In the genomic region with DNA sequence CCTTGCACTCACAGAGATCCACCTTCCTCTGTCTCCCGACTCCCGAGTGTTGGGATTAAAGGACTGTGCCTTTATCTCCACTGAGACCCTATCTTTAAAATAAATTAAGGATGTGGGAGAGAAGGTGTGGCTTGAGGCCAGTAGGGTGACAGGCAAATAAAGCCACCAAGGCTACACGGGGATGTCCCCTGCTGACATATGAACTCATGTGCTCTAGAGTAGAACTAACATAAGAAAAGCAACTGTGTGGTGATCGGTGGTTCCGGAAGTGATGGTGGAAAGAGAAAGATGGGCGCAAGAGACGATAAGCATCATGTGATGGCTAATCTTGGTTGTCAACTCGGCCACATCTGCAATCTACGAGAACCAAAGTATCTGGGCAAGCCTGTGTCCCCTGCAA, we compare ENCODE assay signal across 7 mouse cellular contexts. TPM values are rescaled to one million over a fixed set of nuclear protein-coding genes. Genes with fewer than 3 reads are reported as not detected.
DNase-seq lines count a peak whose midpoint lies in the region; ATAC-seq lines count a peak whose summit lies in the region.

No protein-coding gene starts in this region.

- H3K36me3 ChIP-seq in lung, embryonic 16.5 days (ENCODE audit: control insufficient read depth, insufficient read depth, low read length) = peaks cover 9% of the 10 kb centered on the region; the same call in 1 of the 2 replicates
- H3K36me3 ChIP-seq in forebrain, embryonic 15.5 days = peaks cover 7% of the 10 kb centered on the region; the same call in 1 of the 2 replicates
- peaks cover 20% of the 10 kb centered on the region for H3K36me3 ChIP-seq in liver, embryonic 13.5 days
- H3K36me3 ChIP-seq in stomach, embryonic 15.5 days = peaks cover 13% of the 10 kb centered on the region; the same call in 1 of the 2 replicates

- WGBS in lung, embryonic 16.5 days = 71% methylated on average over 9 of the region's 9 CpGs
- WGBS in forebrain, embryonic 15.5 days = 75% methylated on average over 9 of the region's 9 CpGs
- 59% methylated on average over 9 of the region's 9 CpGs for WGBS in liver, embryonic 13.5 days (ENCODE audit: insufficient replicate concordance)
- 68% methylated on average over 9 of the region's 9 CpGs for WGBS in stomach, embryonic 15.5 days

- H3K9me3 ChIP-seq in lung, embryonic 16.5 days (ENCODE audit: control insufficient read depth, low read length) = no peaks in the 10 kb centered on the region
- no peaks in the 10 kb centered on the region for H3K9me3 ChIP-seq in forebrain, embryonic 15.5 days
- H3K9me3 ChIP-seq in liver, embryonic 13.5 days (replicated peaks) = no peaks in the 10 kb centered on the region
- no peaks in the 10 kb centered on the region for H3K9me3 ChIP-seq in stomach, embryonic 15.5 days

- no peak overlapping the region; the same call in 1 of the 2 replicates for H3K4me3 ChIP-seq in lung, embryonic 16.5 days (ENCODE audit: low read length)
- peak overlapping the region; percentile 53; the same call in 1 of the 2 replicates for H3K4me3 ChIP-seq in forebrain, embryonic 15.5 days
- no peak overlapping the region; the same call in 1 of the 2 replicates for H3K4me3 ChIP-seq in liver, embryonic 13.5 days (replicated peaks)
- H3K4me3 ChIP-seq in stomach, embryonic 15.5 days (replicated peaks) = no peak overlapping the region

- no peaks in the 10 kb centered on the region for H3K27me3 ChIP-seq in lung, embryonic 16.5 days (ENCODE audit: control insufficient read depth, insufficient read depth, low read depth, low read length)
- H3K27me3 ChIP-seq in forebrain, embryonic 15.5 days = no peaks in the 10 kb centered on the region
- no peaks in the 10 kb centered on the region for H3K27me3 ChIP-seq in liver, embryonic 13.5 days
- no peaks in the 10 kb centered on the region for H3K27me3 ChIP-seq in stomach, embryonic 15.5 days (replicated peaks)

- no peak overlapping the region for H3K27ac ChIP-seq in lung, embryonic 16.5 days (ENCODE audit: low read length)
- H3K27ac ChIP-seq in forebrain, embryonic 15.5 days (replicated peaks) = no peak overlapping the region
- no peak overlapping the region; the same call in 1 of the 2 replicates for H3K27ac ChIP-seq in liver, embryonic 13.5 days
- H3K27ac ChIP-seq in stomach, embryonic 15.5 days = no peak overlapping the region

- no peak for DNase-seq in lung, postnatal 14 days
- DNase-seq in liver, embryonic 13.5 days = no peak
- DNase-seq in gastrocnemius, adult 8-10 months (ENCODE audit: low spot score in 2 of 2) = no peak
- DNase-seq in right cerebral cortex, postnatal 25 days = no peak

- ATAC-seq in lung, embryonic 16.5 days (ENCODE audit: low read depth) = no peak
- ATAC-seq in forebrain, embryonic 15.5 days (replicated peaks) = peak; percentile 18; the same call in 1 of the 2 replicates
- ATAC-seq in liver, embryonic 13.5 days (ENCODE audit: low read depth) = no peak
- ATAC-seq in stomach, embryonic 15.5 days (ENCODE audit: insufficient read depth, low FRiP score, low read depth) = no peak

- H3K9ac ChIP-seq in lung, embryonic 16.5 days (ENCODE audit: low read length) = no peak overlapping the region
- 0 out of 2 replicates have a peak overlapping the region, but pooled peaks have one; percentile 52 for H3K9ac ChIP-seq in forebrain, embryonic 15.5 days (replicated peaks)
- no peak overlapping the region for H3K9ac ChIP-seq in liver, embryonic 13.5 days
- no peak overlapping the region for H3K9ac ChIP-seq in stomach, embryonic 15.5 days

- H3K4me2 ChIP-seq in lung, embryonic 16.5 days (ENCODE audit: low read depth, low read length) = peak overlapping the region; percentile 74
- H3K4me2 ChIP-seq in forebrain, embryonic 15.5 days (replicated peaks) = peak overlapping the region; percentile 83
- H3K4me2 ChIP-seq in liver, embryonic 13.5 days = peak overlapping the region; percentile 85
- H3K4me2 ChIP-seq in stomach, embryonic 15.5 days = peak overlapping the region; percentile 89

- no peaks in the 10 kb centered on the region for H3K4me1 ChIP-seq in lung, embryonic 16.5 days (replicated peaks; ENCODE audit: control insufficient read depth, insufficient read depth, low read length)
- H3K4me1 ChIP-seq in forebrain, embryonic 15.5 days = peaks cover 11% of the 10 kb centered on the region
- H3K4me1 ChIP-seq in liver, embryonic 13.5 days (replicated peaks) = peaks cover 12% of the 10 kb centered on the region
- peaks cover 6% of the 10 kb centered on the region; the same call in 1 of the 2 replicates for H3K4me1 ChIP-seq in stomach, embryonic 15.5 days

RNA-seq across cellular contexts. Expression of gene Cmtm6, which starts 21.4 kb away (rescaled TPM):
- 67.0 and 67.8 TPM in 2 replicates for polyA plus RNA-seq in lung, embryonic 16.5 days (2015; fragmentation: Nextera tagmentation; extraction: Ambion mirVana)
- 24.7 and 26.5 TPM in 2 replicates for polyA plus RNA-seq in forebrain, embryonic 15.5 days (2015; fragmentation: Nextera tagmentation; extraction: Ambion mirVana)
- polyA plus RNA-seq in liver, embryonic 13.5 days (2015; fragmentation: Nextera tagmentation; extraction: Ambion mirVana) = 21.9 and 27.0 TPM in 2 replicates
- 58.7 and 60.9 TPM in 2 replicates for polyA plus RNA-seq in stomach, embryonic 15.5 days (2015; fragmentation: Nextera tagmentation; extraction: Ambion mirVana)
- total RNA-seq in gastrocnemius, adult 8-10 months (2022) = 1 to 10 TPM; 4.1 to 5.2 (median 4.5) TPM

RNA-seq across cellular contexts. Expression of gene Cmtm7, which starts 29.3 kb away (rescaled TPM):
- polyA plus RNA-seq in lung, embryonic 16.5 days (2015; fragmentation: Nextera tagmentation; extraction: Ambion mirVana) = 78.1 and 88.7 TPM in 2 replicates
- polyA plus RNA-seq in forebrain, embryonic 15.5 days (2015; fragmentation: Nextera tagmentation; extraction: Ambion mirVana) = 15.2 and 18.1 TPM in 2 replicates
- polyA plus RNA-seq in liver, embryonic 13.5 days (2015; fragmentation: Nextera tagmentation; extraction: Ambion mirVana) = 52.4 and 59.5 TPM in 2 replicates
- 103 and 105 TPM in 2 replicates for polyA plus RNA-seq in stomach, embryonic 15.5 days (2015; fragmentation: Nextera tagmentation; extraction: Ambion mirVana)
- total RNA-seq in gastrocnemius, adult 8-10 months (2022) = 1 to 10 TPM; 4.6 to 6.3 (median 5.3) TPM
